Mouse (Mus musculus) c-Kit-positive CD71-negative TER-119-negative erythroid progenitor cells, embryonic 14.5 days (primary cell): Measurements from ENCODE around the gene Pitpna.

ENCODE experiments used
- DNase-seq: peaks from one replicate; pipeline ENCODE4 v3.0.0-alpha.2; 2013; ENCODE audit warnings: low read depth

The Pitpna gene

GRCm38 (mm10) chr11:75631561-75632225 lies 43.8 kb downstream of the Pitpna start:
- no peak for DNase-seq

- DNase-seq: no peak
Measured at GRCm38 (mm10) chr11:75632921-75633320, 45.0 kb downstream of the Pitpna start.

- DNase-seq: no peak
Measured at GRCm38 (mm10) chr11:75634801-75635200, 46.9 kb downstream of the Pitpna start.

- DNase-seq: no peak
Measured at GRCm38 (mm10) chr11:75635315-75635714, 47.4 kb downstream of the Pitpna start.

- DNase-seq: no peak
Measured at GRCm38 (mm10) chr11:75643323-75643722, 55.4 kb downstream of the Pitpna start.

- DNase-seq: no peak
Measured at GRCm38 (mm10) chr11:75644684-75645083, 56.8 kb downstream of the Pitpna start.

- DNase-seq: no peak
Measured at GRCm38 (mm10) chr11:75647681-75648211, 59.8 kb downstream of the Pitpna start.

- no peak for DNase-seq
Measured at GRCm38 (mm10) chr11:75649155-75649561, 61.3 kb downstream of the Pitpna start.

GRCm38 (mm10) chr11:75650311-75650710 lies 62.4 kb downstream of the Pitpna start, which contains the start of gene Myo1c:
Gene Myo1c, plus strand, starts transcription at chr11:75650504.
- no peak for DNase-seq

- no peak for DNase-seq
Measured at GRCm38 (mm10) chr11:75650958-75651425, 63.1 kb downstream of the Pitpna start.

- DNase-seq: no peak
Measured at GRCm38 (mm10) chr11:75651426-75652221, 63.7 kb downstream of the Pitpna start.

GRCm38 (mm10) chr11:75652222-75652941 lies 64.5 kb downstream of the Pitpna start:
- no peak for DNase-seq

- DNase-seq: no peak
Measured at GRCm38 (mm10) chr11:75652942-75653684, 65.2 kb downstream of the Pitpna start.

GRCm38 (mm10) chr11:75653781-75654470 lies 66.0 kb downstream of the Pitpna start:
- DNase-seq: peak; percentile 84

- DNase-seq: no peak
Measured at GRCm38 (mm10) chr11:75654471-75655390, 66.8 kb downstream of the Pitpna start.

- no peak for DNase-seq
Measured at GRCm38 (mm10) chr11:75655621-75656545, 68.0 kb downstream of the Pitpna start.

- no peak for DNase-seq
Measured at GRCm38 (mm10) chr11:75656621-75657590, 69.0 kb downstream of the Pitpna start.

- no peak for DNase-seq
Measured at GRCm38 (mm10) chr11:75657841-75658240, 69.9 kb downstream of the Pitpna start.
